Mouse (Mus musculus) frontal cortex, postnatal 10 days (tissue): Measurements from ENCODE around the gene Elobl.
A peak's percentile ranks its signal among the peaks of the same experiment; 100 is the strongest.

Experiments
- DNase-seq, 2 experiments: peaks; one replicate each; pipeline ENCODE4 v3.0.0; 2022; ENCODE audit warnings: low spot score in 2 of 2, mixed read lengths in 1 of 2

The Elobl gene

DNA sequence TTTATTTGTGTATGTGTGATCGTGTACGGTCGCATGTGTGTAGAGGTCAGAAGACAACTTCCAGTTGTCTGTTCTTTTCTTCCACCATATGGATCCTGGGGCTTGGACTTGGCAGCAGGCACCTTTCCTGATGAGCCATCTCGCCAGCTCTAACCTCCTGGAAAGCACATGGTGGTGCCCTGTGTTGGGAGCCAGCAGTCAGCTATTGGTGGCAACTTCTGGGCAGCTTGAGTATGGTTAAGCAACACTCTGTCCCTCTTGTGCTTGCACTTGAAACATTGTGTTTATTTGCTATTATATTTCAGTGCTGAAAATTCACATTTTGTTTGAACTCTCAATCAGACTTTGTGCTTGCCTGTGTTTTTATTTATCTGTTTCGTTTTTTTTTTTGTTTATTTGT, 22.2 kb upstream of the Elobl start:
- no peak for DNase-seq

DNA sequence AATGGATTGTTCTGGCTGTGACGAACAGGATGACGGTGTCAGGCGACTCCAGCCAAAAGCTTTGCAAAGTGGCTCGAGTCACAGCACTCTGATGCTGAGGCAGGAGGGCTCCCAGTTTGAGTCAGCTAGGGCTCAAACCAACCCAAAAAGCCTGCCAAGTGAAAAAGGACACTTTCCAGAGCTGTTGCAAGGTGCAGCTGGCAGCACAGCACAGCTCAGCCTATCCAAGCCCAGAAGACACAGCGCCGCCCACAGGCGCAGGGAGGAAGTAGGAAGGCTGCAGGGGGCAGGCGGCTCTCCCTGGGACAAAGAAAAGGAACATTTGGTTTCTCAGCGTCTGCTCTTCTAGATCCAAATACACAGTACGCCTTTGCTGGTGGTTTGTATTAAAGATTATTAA, 19.9 kb upstream of the Elobl start:
- DNase-seq, result no peak

DNA sequence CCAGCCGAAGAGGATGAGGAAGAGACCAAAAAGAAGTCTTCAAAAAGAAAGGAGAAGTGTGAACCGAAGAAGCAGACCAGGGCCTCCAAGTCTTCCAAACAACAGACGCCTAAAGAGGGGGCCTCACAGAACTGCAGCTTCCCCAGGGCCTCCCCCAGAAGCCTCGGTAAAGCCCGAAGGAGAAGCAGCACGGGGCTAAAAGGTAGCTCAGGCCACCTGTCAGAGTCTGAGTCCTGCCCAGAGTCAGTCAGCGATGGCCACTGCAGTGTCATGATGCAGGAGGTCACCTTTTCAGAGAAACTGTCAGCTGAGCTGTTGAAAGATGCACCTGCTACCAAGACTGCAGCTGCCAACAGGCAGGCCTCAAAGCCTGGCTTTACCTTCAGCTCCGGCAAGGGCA, 14.6 kb upstream of the Elobl start:
- no peak for DNase-seq

DNA sequence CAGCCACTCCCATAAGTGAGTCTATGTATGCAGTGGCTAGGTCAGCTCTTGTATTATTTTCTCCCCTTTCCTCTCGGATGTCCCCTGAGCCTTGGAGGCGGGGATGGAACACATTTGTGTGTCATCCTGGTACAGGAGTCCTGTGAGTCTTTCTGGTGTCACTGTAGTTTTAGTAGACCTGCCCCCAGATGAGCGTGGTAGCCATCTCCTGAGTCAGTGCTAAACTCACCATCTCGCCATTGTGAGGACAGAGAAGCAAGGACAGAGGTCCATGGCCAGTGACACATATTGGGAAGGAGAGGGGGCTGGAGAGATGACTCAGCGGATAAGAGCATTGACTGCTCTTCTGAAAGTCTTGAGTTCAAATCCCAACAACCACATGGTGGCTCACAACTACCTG, 10.5 kb upstream of the Elobl start:
- DNase-seq, result no peak

DNA sequence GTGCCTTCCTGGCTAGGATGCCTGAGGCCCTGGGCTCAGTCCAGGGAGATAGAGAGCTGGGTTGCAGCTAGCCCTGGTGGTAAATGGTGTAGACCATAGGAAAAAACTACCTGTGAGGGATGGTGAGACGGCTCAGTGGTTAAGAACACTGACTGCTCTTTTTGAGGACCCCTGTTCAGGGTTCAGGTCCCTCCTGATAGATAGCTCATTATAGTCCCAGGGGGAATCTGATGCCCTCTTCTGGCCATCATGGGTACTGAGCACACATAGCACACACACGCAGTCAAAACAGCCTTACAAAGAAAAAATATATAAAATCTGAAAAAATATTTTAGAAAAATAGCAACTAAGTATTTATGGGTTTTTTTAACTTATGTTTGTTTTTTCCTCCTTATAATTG, 9.6 kb upstream of the Elobl start:
- DNase-seq, result no peak

DNA sequence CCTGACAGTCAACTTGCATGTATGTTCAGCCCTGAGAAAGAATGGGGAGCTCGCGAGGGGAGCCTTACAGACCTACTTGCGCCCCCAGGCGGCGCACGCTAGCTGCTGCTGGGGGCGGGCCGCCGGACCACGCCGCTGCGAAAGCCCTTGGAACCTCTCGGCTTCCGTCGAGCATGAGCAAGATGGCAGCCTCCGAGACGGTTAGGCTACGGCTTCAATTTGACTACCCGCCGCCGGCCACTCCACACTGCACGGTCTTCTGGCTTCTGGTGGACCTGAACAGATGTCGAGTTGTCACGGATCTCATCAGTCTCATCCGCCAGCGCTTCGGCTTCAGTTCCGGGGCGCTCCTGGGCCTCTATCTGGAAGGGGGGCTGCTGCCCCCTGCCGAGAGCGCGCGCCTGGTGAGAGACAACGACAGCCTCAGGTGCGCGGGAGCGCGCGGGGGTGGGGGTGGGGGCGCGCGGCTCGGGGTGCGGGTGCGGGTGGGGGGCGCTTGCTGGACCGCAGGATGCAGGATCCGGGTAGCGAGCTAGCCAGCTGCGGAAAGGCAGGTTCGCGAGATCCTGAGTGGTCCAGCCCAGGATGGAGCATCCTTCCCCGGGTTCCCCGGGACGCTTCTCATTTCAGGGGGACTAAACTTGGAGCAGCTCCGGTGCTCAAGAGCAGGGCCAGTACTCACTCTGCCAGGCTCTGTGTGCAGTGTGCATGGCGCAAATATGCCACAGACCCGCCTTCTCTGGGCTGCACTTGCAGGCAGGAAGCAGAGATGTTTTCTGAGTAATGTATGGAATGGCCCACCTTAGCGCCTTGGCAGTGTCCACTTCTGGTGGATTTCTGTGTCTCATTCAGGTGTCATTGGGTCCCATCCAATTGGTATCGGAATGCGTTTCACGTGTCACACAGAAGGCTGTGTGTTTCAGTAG, 7.3 kb upstream of the Elobl start:
- peak; percentile 89 to 93 for DNase-seq

DNA sequence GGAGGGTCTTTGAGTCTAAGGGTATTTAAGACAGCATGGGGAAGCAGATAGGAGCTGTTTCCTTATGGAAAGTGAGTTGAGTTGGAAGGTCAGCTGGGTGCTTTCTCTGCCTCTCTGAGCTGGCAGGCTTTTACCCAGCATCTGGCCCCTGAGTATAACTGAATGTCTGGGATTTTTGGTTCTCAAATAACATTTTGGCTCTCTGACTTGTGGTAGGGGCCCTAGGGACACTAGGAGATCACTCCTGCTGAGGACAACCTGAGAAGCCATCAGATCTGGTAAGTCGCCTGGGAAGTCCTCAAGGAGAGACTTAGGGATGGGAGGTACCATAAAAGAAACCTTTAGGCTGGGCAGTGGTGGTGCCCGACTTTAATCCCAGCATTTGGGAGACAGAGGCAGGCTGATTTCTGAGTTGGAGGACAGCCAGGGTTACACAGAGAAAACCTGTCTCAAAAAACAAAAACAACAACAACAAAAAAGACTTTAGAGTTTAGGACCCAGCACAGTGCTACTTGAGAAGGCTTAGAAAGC, 3.5 kb upstream of the Elobl start, which contains the start of gene Coil:
TSS of gene Coil (plus strand) at position 51 of the 531 bp plus-strand sequence.
- DNase-seq, result no peak

DNA sequence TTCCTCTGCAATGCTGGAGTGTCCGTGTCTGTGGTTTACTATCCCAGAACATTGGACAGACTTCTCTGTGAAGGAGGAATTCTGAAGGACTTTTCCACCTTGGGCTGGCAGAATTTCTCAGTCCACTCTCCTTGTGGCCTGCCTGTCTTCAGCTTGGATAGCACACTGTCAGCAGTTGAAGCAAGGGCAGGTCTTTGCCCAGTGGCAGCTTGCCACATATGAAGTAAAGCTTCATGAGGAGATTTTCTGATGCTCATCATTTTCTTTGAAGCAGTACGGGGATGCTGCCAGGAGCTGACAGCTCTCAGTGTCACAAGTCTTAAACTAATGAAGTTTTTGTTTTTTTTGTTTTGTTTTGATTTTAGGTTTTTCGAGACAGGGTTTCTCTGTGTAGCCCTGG, 7.9 kb downstream of the Elobl start:
- DNase-seq, result no peak

DNA sequence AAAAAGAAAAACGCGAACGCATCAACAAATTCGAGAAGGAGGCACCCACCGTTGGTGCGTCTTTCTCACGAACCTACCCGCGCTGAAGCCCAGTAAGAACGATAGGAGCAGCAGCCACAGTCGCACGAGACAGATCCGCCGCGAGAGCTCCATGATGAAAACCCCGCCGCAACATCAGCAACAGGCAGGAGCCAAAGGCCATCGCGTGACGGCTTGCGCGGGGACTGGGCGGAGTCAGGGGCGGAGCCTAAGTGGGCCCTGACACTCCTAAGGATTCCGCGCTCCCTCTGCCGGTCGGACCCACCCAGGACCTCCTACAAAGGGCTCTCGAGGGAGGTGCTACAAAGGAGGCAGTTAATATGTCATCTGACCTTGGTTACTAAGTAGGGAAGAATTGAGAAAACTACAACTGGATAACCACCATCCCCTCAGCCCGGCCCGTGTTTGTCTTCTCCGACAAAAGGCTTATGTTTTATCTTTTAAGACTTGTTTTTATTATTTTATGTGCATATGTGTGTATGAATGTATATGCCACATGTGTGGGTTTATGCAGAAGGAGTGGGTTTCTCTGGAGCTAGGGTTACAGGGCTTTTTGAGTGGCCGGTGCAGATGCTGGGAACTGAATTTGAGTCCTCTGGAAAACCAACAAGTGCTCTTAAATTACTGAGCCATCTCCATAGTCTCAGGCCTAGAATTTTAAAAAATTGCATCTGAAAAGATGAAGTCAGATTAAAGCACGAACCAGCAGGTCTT, 11.3 kb downstream of the Elobl start, which contains the start of gene Scpep1:
TSS of gene Scpep1 (minus strand) at position 249 of the 753 bp plus-strand sequence.
- DNase-seq, result peak; percentile 91 to 94

DNA sequence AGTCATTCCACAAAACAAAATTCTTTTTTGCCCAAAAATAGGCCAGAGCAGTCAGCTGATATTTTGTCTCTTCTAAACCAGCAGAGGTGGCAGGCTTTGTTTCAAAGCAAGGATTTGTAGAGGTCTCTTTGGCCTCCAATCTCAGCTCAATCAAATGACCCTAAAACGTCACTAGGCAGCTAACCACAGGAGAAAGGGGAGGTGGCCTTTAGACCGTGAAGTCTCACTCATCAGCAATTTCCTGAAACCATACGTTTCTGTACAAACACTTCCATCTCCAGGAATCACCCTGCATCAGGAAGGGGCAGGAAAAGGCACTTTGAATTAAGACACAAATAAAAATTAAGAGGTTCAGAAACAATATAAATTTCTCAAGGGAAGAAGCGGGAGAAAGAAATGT, 11.9 kb downstream of the Elobl start:
- no peak for DNase-seq

DNA sequence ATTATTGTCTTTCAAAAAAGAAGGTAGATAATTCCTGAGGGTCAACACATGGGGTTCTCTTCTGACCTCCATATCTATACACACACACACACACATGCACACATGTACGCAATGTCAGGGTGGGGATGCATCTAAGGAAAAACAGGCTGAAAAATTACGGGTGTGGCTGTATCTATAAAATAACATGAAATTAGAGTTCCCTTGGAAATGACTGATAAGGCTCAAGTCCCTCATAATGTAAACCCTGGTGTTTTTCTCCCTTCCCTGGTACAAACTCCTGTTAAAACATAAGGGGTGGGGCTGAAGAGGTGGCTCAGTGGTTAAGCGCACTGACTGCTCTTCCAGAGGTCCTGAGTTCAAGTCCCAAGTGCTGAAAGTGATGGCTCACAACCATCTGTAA, 13.1 kb downstream of the Elobl start:
- DNase-seq, result no peak

DNA sequence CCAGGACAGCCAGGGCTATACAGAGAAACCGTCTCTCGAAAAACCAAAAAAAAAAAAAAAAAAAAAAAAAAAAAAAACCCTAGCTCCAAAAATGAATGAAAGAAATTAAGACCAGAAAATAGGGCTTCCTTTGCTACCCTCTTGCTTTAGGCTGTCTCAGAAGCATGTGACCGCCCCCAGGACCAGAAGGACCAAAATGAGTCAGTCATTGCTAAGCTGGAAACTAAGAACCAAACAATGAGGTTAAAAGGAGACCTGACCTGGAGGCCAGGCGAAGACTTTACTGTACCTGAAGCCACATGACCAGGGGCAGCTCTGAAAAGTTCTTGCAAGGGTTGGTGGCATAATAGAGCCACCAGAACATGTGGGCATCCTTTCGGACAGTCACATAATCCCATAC, 14.6 kb downstream of the Elobl start:
- DNase-seq, result no peak

DNA sequence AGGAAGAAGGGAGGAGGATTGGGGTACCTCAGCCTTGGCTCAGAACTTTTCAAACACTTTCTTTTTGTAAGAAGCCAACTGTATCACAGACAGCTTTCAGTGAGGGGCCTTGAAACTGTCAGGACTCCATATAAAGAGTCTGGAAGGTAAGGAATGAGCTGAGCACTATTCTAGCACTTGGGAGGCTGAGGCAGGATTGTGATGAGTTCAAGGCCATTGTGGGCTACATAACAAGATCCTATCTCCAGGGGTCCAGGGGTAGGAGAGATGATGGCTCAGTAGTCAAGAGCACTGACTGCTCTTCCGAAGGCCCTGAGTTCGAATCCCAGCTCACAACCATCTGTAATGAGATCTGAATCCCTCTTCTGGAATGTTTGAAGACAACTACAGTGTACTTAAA, 15.2 kb downstream of the Elobl start:
- DNase-seq, result no peak

DNA sequence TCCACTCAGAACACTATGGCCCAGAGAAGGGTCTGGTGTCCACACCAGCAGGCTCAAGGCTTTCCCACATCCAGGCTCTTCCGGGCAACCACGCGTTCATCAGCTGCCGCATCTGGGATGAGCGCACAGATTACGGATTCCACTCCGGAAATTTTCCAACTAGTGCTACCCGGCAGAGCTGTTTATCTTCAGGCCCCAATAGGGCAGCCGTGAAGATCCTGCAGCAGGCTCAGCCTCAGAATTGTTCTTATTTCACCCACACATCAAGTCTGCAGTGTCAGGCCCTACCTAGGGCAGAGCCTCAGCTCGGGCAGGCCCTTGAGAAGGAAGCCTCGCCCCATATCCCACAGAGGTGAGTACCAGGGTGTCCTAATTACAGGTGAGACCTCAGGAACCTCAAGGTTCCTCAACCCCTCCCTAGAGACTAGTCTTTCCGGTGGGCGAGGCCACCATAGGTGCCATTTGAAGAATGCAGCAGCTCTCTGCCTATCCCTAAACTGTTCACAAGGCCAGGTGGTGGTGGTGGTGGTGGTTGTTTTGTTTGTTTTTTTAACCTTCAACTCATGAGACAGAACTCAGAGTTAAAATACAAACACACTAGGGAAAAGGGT, 16.0 kb downstream of the Elobl start:
- DNase-seq, result no peak

DNA sequence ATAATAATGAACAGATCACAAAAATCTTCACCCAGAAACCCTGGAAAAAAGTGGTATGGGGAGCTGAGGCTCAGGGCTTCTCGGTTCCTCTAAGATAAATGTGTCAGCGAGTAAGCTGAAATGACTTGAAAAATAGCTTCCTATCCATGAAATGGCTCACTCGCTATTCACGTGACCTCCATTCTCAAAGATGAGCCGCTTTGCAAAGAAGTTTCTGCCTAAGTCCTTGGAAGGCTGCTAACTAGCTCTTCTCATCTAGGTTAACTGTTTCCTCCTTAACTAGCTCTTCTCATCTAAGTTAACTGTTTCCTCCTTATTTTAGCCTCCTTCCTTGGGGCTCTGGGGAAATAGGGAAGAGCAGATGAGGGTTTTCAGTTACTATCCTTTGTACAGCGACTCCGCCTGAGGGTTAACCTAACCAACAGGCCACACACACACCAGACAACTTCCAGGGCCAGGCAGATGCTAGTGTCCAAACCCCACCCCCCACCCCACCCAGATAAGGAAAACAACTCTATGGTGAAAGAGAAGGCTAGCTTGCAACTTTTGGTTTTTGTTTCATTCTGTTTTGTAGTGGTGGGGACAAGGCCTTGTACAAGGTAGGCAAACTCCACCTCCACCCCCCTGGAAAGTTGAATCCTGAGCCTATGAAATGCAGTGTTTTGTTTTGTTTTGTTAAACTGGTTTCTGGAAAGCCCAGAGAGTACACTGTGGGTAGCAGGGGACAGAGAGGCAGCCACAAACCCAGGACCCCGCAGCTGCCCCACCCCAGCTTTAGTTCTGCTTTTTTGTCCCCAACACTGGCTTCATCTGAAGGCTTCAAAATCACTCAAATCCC, 16.7 kb downstream of the Elobl start:
- DNase-seq, result no peak

DNA sequence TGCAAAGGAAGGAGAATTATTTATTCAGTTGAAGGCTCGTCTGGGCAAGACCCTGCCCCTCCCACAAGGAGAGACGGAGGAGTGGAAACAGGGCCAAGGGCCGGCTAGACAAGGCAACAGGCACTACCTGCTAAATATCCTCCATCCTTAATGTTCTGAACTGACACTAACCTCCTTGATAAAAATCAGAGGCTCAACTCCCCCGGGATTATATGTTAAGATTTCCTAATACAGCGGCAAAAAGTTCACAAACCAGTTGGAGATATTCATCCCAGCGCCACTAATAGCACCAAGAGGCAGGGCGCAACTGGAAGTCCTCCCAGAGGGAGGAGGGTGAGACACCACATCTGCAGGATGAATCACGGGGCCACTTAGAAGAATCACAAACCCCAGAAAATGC, 17.8 kb downstream of the Elobl start:
- no peak for DNase-seq

DNA sequence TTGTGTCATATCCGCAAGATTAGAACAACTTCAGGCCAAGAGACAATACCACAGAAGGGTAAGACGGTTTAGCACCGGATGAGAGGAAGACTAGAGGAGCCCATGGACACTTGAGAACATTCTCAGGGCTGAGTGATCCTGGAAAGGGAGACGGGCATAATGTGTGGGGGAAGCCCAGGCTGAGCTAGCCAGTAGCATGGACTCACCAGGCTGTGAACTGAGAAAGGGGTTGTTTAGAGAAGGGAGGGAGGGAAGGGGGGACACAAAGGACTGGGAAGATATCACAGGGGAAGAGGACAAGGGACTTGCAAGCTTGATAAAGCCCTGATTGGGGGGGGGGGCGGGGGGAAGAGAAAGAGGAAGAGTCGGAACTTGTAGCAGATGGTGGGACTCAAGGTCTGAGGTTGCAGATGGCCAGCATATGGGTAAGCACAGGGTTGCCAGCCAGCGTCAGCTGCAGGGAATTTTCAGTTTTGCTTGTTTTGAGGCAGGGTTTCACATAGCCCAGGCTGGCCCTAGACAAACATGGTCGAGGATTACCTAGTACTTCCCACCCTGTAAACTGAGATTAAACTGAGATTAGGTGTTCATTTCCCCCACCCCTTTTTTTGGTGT, 20.7 kb downstream of the Elobl start:
- no peak for DNase-seq

DNA sequence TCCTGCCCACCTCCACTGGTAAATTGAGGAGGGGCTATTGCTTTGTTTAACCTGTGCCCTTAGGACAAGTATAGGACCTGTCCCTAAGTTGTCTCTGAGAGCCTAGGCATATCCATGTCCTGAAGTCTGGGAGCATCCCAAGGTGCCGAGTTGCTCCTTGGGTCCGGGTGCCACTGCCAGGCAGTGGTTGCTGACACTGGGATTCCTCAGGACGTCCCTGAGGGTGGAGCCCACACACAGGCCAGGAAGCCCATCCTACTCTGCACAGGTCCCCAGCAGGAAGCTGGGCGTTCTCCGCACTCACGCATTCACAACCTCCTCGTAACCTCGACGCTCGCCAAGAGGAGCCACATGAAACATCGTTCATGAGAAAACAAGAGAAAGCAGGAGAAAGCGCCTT, 25.2 kb downstream of the Elobl start:
- DNase-seq, result no peak

DNA sequence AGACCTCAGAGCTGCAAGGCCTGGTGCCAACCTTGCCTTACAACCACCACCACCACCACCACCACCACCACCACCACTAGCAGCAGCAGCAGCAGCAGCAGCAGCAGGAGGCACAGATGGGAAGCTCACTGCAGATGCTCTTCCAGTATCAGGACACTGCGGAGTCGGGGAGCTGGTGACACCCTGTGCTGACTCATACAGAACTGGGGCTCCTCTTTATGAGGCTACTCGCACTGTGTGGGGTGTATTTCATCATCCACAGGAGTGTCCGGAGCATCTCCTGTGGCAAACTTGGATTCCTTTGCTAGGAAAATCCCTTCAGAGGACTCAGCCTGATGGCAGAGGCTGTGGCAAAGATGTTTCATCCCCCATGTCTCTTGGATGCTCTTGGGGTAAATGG, 27.1 kb downstream of the Elobl start:
- DNase-seq, result no peak

DNA sequence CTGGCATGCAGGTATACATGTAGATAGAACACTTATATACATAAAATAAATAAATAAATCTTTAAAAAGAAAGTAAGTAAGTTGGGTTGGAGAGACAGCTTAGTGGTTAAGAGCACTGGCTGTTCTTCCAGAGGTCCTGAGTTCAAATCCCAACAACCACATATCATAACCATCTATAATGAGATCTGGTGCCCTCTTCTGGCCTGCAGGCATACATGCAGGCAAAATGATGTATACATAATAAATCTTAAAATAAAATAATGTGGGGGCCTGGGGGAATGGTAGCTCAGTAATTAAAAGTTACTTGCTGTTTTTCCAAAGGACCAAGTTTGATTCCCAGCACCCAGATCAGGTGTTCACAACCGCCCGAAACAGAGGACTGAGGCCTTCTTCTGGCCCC, 28.0 kb downstream of the Elobl start:
- no peak for DNase-seq

DNA sequence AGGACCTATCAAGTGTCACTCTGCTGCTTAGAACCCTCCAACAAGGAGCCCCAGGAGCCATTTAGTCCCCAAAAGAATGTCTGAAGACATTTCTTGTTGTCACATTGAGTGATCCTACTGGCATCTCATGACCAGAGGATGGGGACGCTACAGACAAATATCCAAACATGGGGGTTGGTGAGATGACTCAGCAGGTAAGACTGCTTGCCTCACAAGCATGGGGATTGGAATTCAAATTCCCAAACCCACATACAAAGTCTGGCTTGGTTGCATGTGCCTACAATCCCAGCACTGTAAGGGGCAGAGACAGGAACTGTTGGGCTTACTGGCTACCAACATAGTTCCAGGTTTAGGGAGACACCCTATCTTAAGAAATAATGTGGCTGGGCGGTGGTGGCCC, 28.8 kb downstream of the Elobl start:
- DNase-seq, result no peak
